Mouse (Mus musculus) layer of hippocampus, postnatal 10 days (tissue): ENCODE results near the gene Lrp6. TPM values are rescaled to one million over a fixed set of nuclear protein-coding genes. Genes with fewer than 3 reads are reported as not detected.

Experiments used
- total RNA-seq, 2 experiments: library from RNA; stranded (reverse); gene quantifications; 2 replicates each; pipeline ENCODE4 v1.2.3; 2021

Lrp6 gene
- total RNA-seq, 2 experiments from 2014 or later: 52.8 to 58.7 TPM

Other genes with a start within 250 kb of the Lrp6 start
- not detected for gene Bcl2l14, start 170.6 kb downstream of the Lrp6 start, total RNA-seq
- gene Mansc1, start 65.5 kb upstream of the Lrp6 start, total RNA-seq: 1 to 10 TPM; 3.5 to 3.9 TPM
- gene Borcs5, start 72.5 kb upstream of the Lrp6 start, total RNA-seq: 10 to 100 TPM; 25.7 to 26.7 TPM
- 1 to 10 TPM; 7.3 to 7.6 TPM for gene Dusp16, start 225.7 kb upstream of the Lrp6 start, total RNA-seq